Mouse (Mus musculus): ENCODE results near the gene Rec114. TPM values are rescaled to one million over a fixed set of nuclear protein-coding genes. Genes with fewer than 3 reads are reported as not detected.

The Rec114 gene
- polyA plus RNA-seq, 1 experiment from 2014 or later: 2.8 TPM

- no peak overlapping the region for H3K4me2 ChIP-seq (replicated peaks)
- WGBS: 87% methylated on average over 4 of the region's 4 CpGs
- DNase-seq (ENCODE audit: low spot score): no peak
Observed at GRCm38 (mm10) chr9:58662007-58662406, 81.8 kb downstream of the Rec114 start.

GRCm38 (mm10) chr9:58660673-58661072, 83.1 kb downstream of the Rec114 start:
- WGBS: 91% methylated on average over 3 of the region's 3 CpGs
- H3K9ac ChIP-seq: no peak overlapping the region
- DNase-seq (ENCODE audit: low spot score): no peak

More at GRCm38 (mm10) chr9:58662007-58662406, 81.8 kb downstream of the Rec114 start:
- ATAC-seq (ENCODE audit: low FRiP score): no peak
- Histone ChIP-seq H3K27me3 (ENCODE audit: control insufficient read depth, insufficient read depth, low read length) (no peaks in the 10 kb centered on the region), H3K36me3 (replicated peaks; ENCODE audit: control insufficient read depth, insufficient read depth) (peaks cover 17% of the 10 kb centered on the region), H3K9ac (no peak overlapping the region), H3K4me1 (replicated peaks; ENCODE audit: control insufficient read depth, insufficient read depth, low read length) (no peaks in the 10 kb centered on the region), H3K9me3 (ENCODE audit: control insufficient read depth, low read length) (no peaks in the 10 kb centered on the region), H3K4me3 (replicated peaks; ENCODE audit: low read length) (no peak overlapping the region), H3K27ac (no peak overlapping the region)

GRCm38 (mm10) chr9:58659989-58660388, 83.8 kb downstream of the Rec114 start:
- DNase-seq (ENCODE audit: low spot score) (no peak), ATAC-seq (ENCODE audit: low FRiP score) (no peak)
- Histone ChIP-seq H3K9me3 (ENCODE audit: control insufficient read depth, low read length) (no peaks in the 10 kb centered on the region), H3K4me3 (replicated peaks; ENCODE audit: low read length) (no peak overlapping the region), H3K4me2 (replicated peaks) (no peak overlapping the region), H3K9ac (no peak overlapping the region), H3K27me3 (ENCODE audit: control insufficient read depth, insufficient read depth, low read length) (no peaks in the 10 kb centered on the region), H3K27ac (no peak overlapping the region), H3K36me3 (replicated peaks; ENCODE audit: control insufficient read depth, insufficient read depth) (peaks cover 19% of the 10 kb centered on the region), H3K4me1 (replicated peaks; ENCODE audit: control insufficient read depth, insufficient read depth, low read length) (no peaks in the 10 kb centered on the region)
- WGBS: 85% methylated on average over 9 of the region's 9 CpGs

More at GRCm38 (mm10) chr9:58660673-58661072, 83.1 kb downstream of the Rec114 start:
- H3K27me3 ChIP-seq (ENCODE audit: control insufficient read depth, insufficient read depth, low read length): no peaks in the 10 kb centered on the region
- no peak overlapping the region for H3K4me3 ChIP-seq (replicated peaks; ENCODE audit: low read length)
- H3K4me2 ChIP-seq (replicated peaks): no peak overlapping the region
- no peaks in the 10 kb centered on the region for H3K9me3 ChIP-seq (ENCODE audit: control insufficient read depth, low read length)
- peaks cover 19% of the 10 kb centered on the region for H3K36me3 ChIP-seq (replicated peaks; ENCODE audit: control insufficient read depth, insufficient read depth)
- ATAC-seq (ENCODE audit: low FRiP score): no peak
- no peak overlapping the region for H3K27ac ChIP-seq
- no peaks in the 10 kb centered on the region for H3K4me1 ChIP-seq (replicated peaks; ENCODE audit: control insufficient read depth, insufficient read depth, low read length)

GRCm38 (mm10) chr9:58659331-58659730, 84.4 kb downstream of the Rec114 start:
- no peaks in the 10 kb centered on the region for H3K4me1 ChIP-seq (replicated peaks; ENCODE audit: control insufficient read depth, insufficient read depth, low read length)
- peaks cover 14% of the 10 kb centered on the region for H3K36me3 ChIP-seq (replicated peaks; ENCODE audit: control insufficient read depth, insufficient read depth)
- ATAC-seq (ENCODE audit: low FRiP score) (no peak), DNase-seq (ENCODE audit: low spot score) (no peak)
- H3K4me3 ChIP-seq (replicated peaks; ENCODE audit: low read length): no peak overlapping the region
- no peak overlapping the region for H3K27ac ChIP-seq
- H3K4me2 ChIP-seq (replicated peaks): no peak overlapping the region
- no peaks in the 10 kb centered on the region for H3K27me3 ChIP-seq (ENCODE audit: control insufficient read depth, insufficient read depth, low read length)
- H3K9ac ChIP-seq: no peak overlapping the region
- no peaks in the 10 kb centered on the region for H3K9me3 ChIP-seq (ENCODE audit: control insufficient read depth, low read length)
- WGBS: 89% methylated on average over 3 of the region's 3 CpGs

- no peak for ATAC-seq (ENCODE audit: low FRiP score)
- no peak overlapping the region for H3K4me3 ChIP-seq (replicated peaks; ENCODE audit: low read length)
- WGBS: 93% methylated on average over 4 of the region's 4 CpGs
Observed at GRCm38 (mm10) chr9:58658596-58659309, 85.0 kb downstream of the Rec114 start.

GRCm38 (mm10) chr9:58657735-58658512, 85.8 kb downstream of the Rec114 start:
- no peak for ATAC-seq (ENCODE audit: low FRiP score)
- no peak for DNase-seq (ENCODE audit: low spot score)

More at GRCm38 (mm10) chr9:58658596-58659309, 85.0 kb downstream of the Rec114 start:
- H3K9me3 ChIP-seq (ENCODE audit: control insufficient read depth, low read length): no peaks in the 10 kb centered on the region
- no peaks in the 10 kb centered on the region for H3K27me3 ChIP-seq (ENCODE audit: control insufficient read depth, insufficient read depth, low read length)
- H3K27ac ChIP-seq: no peak overlapping the region
- DNase-seq (ENCODE audit: low spot score): no peak
- H3K4me1 ChIP-seq (replicated peaks; ENCODE audit: control insufficient read depth, insufficient read depth, low read length): no peaks in the 10 kb centered on the region
- H3K4me2 ChIP-seq (replicated peaks): no peak overlapping the region
- H3K36me3 ChIP-seq (replicated peaks; ENCODE audit: control insufficient read depth, insufficient read depth): peaks cover 10% of the 10 kb centered on the region
- H3K9ac ChIP-seq: no peak overlapping the region

GRCm38 (mm10) chr9:58656824-58657223, 86.9 kb downstream of the Rec114 start:
- Histone ChIP-seq H3K27ac (no peak overlapping the region), H3K4me2 (replicated peaks) (no peak overlapping the region), H3K4me1 (replicated peaks; ENCODE audit: control insufficient read depth, insufficient read depth, low read length) (no peaks in the 10 kb centered on the region), H3K9ac (no peak overlapping the region), H3K36me3 (replicated peaks; ENCODE audit: control insufficient read depth, insufficient read depth) (peaks cover 15% of the 10 kb centered on the region), H3K4me3 (replicated peaks; ENCODE audit: low read length) (no peak overlapping the region), H3K9me3 (ENCODE audit: control insufficient read depth, low read length) (no peaks in the 10 kb centered on the region), H3K27me3 (ENCODE audit: control insufficient read depth, insufficient read depth, low read length) (no peaks in the 10 kb centered on the region)
- WGBS: 95% methylated on average over 2 of the region's 2 CpGs
- DNase-seq (ENCODE audit: low spot score): no peak
- ATAC-seq (ENCODE audit: low FRiP score): no peak

More at GRCm38 (mm10) chr9:58657735-58658512, 85.8 kb downstream of the Rec114 start:
- no peaks in the 10 kb centered on the region for H3K9me3 ChIP-seq (ENCODE audit: control insufficient read depth, low read length)
- no peak overlapping the region for H3K27ac ChIP-seq
- no peaks in the 10 kb centered on the region for H3K4me1 ChIP-seq (replicated peaks; ENCODE audit: control insufficient read depth, insufficient read depth, low read length)
- H3K9ac ChIP-seq: no peak overlapping the region
- H3K4me2 ChIP-seq (replicated peaks): no peak overlapping the region
- 96% methylated on average over 5 of the region's 5 CpGs for WGBS
- no peaks in the 10 kb centered on the region for H3K27me3 ChIP-seq (ENCODE audit: control insufficient read depth, insufficient read depth, low read length)
- peaks cover 15% of the 10 kb centered on the region for H3K36me3 ChIP-seq (replicated peaks; ENCODE audit: control insufficient read depth, insufficient read depth)
- H3K4me3 ChIP-seq (replicated peaks; ENCODE audit: low read length): no peak overlapping the region

- 69% methylated on average over 2 of the region's 2 CpGs for WGBS
- no peak overlapping the region for H3K4me2 ChIP-seq (replicated peaks)
- no peak overlapping the region for H3K9ac ChIP-seq
- H3K27ac ChIP-seq: no peak overlapping the region
- H3K36me3 ChIP-seq (replicated peaks; ENCODE audit: control insufficient read depth, insufficient read depth): peaks cover 15% of the 10 kb centered on the region
- H3K4me1 ChIP-seq (replicated peaks; ENCODE audit: control insufficient read depth, insufficient read depth, low read length): no peaks in the 10 kb centered on the region
- no peaks in the 10 kb centered on the region for H3K9me3 ChIP-seq (ENCODE audit: control insufficient read depth, low read length)
- no peaks in the 10 kb centered on the region for H3K27me3 ChIP-seq (ENCODE audit: control insufficient read depth, insufficient read depth, low read length)
- DNase-seq (ENCODE audit: low spot score): no peak
- ATAC-seq (ENCODE audit: low FRiP score): no peak
- no peak overlapping the region for H3K4me3 ChIP-seq (replicated peaks; ENCODE audit: low read length)
Observed at GRCm38 (mm10) chr9:58656396-58656795, 87.4 kb downstream of the Rec114 start.

- 78% methylated on average over 4 of the region's 4 CpGs for WGBS
- Histone ChIP-seq H3K9ac (no peak overlapping the region), H3K4me3 (replicated peaks; ENCODE audit: low read length) (no peak overlapping the region), H3K4me2 (replicated peaks) (no peak overlapping the region), H3K27me3 (ENCODE audit: control insufficient read depth, insufficient read depth, low read length) (no peaks in the 10 kb centered on the region), H3K4me1 (replicated peaks; ENCODE audit: control insufficient read depth, insufficient read depth, low read length) (no peaks in the 10 kb centered on the region), H3K27ac (no peak overlapping the region), H3K9me3 (ENCODE audit: control insufficient read depth, low read length) (no peaks in the 10 kb centered on the region), H3K36me3 (replicated peaks; ENCODE audit: control insufficient read depth, insufficient read depth) (peaks cover 23% of the 10 kb centered on the region)
- no peak for DNase-seq (ENCODE audit: low spot score)
- no peak for ATAC-seq (ENCODE audit: low FRiP score)
Observed at GRCm38 (mm10) chr9:58654494-58654893, 89.3 kb downstream of the Rec114 start.

Measured in hindbrain, embryonic 14.5 days (tissue).